Mouse (Mus musculus) heart, embryonic 13.5 days (tissue): ENCODE measurements around the gene Spdye4b. TPM values are rescaled to one million over a fixed set of nuclear protein-coding genes. Genes with fewer than 3 reads are reported as not detected.
"Not testable (repeated sequence)": the region's sequence is repeated elsewhere in the genome, so short reads cannot be mapped to it uniquely, and the experiment has no call there.

Source experiments
- ATAC-seq: fragments of 200-750 bp; cut with Nextera tagmentation; 2 replicates; pipeline ENCODE4 v1.8.0; 2017; ENCODE audit warnings: moderate TSS enrichment; ENCODE audit not compliant: insufficient number of reproducible peaks, low FRiP score, low TSS enrichment; ENCODE audit errors: extremely low read depth
- H3K27ac ChIP-seq: fragments of 300-500 bp; sonication (generic); replicated peaks from 2 replicates; pipeline ENCODE4 v1.5.1; 2015; ENCODE audit warnings: moderate library complexity, mild to moderate bottlenecking, inconsistent platforms
- H3K27me3 ChIP-seq: fragments of 300-500 bp; sonication (generic); replicated peaks from 2 replicates; pipeline ENCODE4 v1.6.1; 2015; ENCODE audit warnings: mild to moderate bottlenecking, inconsistent platforms
- H3K36me3 ChIP-seq: fragments of 300-500 bp; sonication (generic); 2 replicates; pipeline ENCODE4 v1.6.1; 2015; ENCODE audit warnings: mild to moderate bottlenecking, inconsistent platforms
- H3K4me1 ChIP-seq: fragments of 300-500 bp; sonication (generic); 2 replicates; pipeline ENCODE4 v1.6.1; 2015; ENCODE audit warnings: inconsistent platforms
- H3K4me2 ChIP-seq: fragments of 300-500 bp; sonication (generic); 2 replicates; pipeline ENCODE4 v1.6.1; 2015; ENCODE audit warnings: inconsistent platforms, mild to moderate bottlenecking, moderate library complexity
- H3K4me3 ChIP-seq: fragments of 300-500 bp; sonication (generic); 2 replicates; pipeline ENCODE4 v1.5.1; 2015; ENCODE audit warnings: moderate library complexity, mild to moderate bottlenecking, inconsistent platforms
- H3K9ac ChIP-seq: fragments of 300-500 bp; sonication (generic); 2 replicates; pipeline ENCODE4 v1.6.1; 2015; ENCODE audit warnings: inconsistent platforms, mild to moderate bottlenecking, moderate library complexity
- H3K9me3 ChIP-seq: fragments of 300-500 bp; sonication (generic); 2 replicates; pipeline ENCODE4 v1.6.1; 2016; ENCODE audit warnings: inconsistent platforms
- WGBS: fragments of 180-500 bp; shearing (Covaris S2); methylation state at CpG from one replicate; pipeline ENCODE4 v1.1.7; 2015; ENCODE audit warnings: mixed read lengths; 5-methylcytosine and 5-hydroxymethylcytosine counted together
- polyA plus RNA-seq: library from polyadenylated mRNA; unstranded; fragments of >200 nt; fragmentation: Nextera tagmentation; extraction: Ambion mirVana; gene quantifications from 2 replicates; pipeline ENCODE4 v1.2.1, GENCODE M21; 2015

The Spdye4b gene
- polyA plus RNA-seq = not detected in 2 replicates

GRCm38 (mm10) chr5:143180255-143181076 is at the start of gene Spdye4b, which contains the start of gene Rbak:
Spdye4b (plus strand) TSS chr5:143181017.
Rbak (minus strand) TSS chr5:143180775.
- Histone ChIP-seq H3K9me3 (peaks cover 5% of the 10 kb centered on the region), H3K4me2 (peak within 1 kb of the TSS; percentile 82), H3K27ac (peak within 1 kb of the TSS; percentile 84), H3K4me1 (peaks cover 18% of the 10 kb centered on the region), H3K9ac (peak within 1 kb of the TSS; percentile 96), H3K36me3 (peaks cover 31% of the 10 kb centered on the region), H3K4me3 (peak within 1 kb of the TSS; percentile 85), H3K27me3 (no peaks in the 10 kb centered on the region)
- ATAC-seq = peak; percentile 71
- WGBS = under 1% methylated on average over 58 of the region's 58 CpGs

DNA sequence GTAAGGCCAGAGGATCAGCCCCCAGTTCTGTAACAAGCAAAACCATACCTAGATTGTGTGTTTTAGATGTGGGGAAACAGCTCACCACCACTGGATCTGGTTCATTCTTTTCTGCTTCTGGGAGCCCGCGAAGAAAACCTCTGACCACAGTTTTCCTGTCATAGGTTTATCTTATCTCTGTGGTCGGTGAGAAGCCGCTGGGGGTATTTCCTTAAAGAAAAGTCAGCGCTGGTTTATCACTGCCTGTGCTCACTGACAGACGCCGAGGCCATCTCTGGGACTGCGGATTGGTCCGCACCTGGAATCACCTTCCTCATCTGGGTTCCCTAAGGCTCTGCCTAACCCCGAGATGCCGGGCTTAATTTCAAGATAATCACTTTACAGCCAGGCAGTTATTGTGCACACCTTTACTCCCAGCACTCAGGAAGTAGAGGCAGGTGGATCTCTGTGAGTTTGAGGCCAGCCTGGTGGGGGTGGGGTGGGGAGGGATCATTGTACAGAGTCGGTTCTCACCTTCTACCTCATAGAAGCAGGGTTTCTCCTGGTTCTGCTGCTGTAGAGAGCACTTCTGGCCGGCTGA is 47.8 kb upstream of the Spdye4b start:
- no peak for ATAC-seq
- Histone ChIP-seq H3K9ac (no peak overlapping the region), H3K27me3 (no peaks in the 10 kb centered on the region; the same call in 1 of the 2 replicates), H3K9me3 (peaks cover 16% of the 10 kb centered on the region; the same call in 1 of the 2 replicates), H3K4me2 (no peak overlapping the region), H3K4me3 (no peak overlapping the region), H3K27ac (no peak overlapping the region), H3K36me3 (no peaks in the 10 kb centered on the region), H3K4me1 (0 out of 2 replicates have a peak, but pooled peaks cover 4% of the 10 kb centered on the region)
- WGBS = 32% methylated on average over 13 of the region's 13 CpGs

GRCm38 (mm10) chr5:143134216-143135010 is 46.4 kb upstream of the Spdye4b start:
- WGBS = 70% methylated on average over 4 of the region's 6 CpGs
- not testable (repeated sequence) for ATAC-seq, H3K9ac ChIP-seq, H3K36me3 ChIP-seq, H3K27me3 ChIP-seq, H3K4me2 ChIP-seq, H3K4me1 ChIP-seq, H3K9me3 ChIP-seq, H3K27ac ChIP-seq, H3K4me3 ChIP-seq

DNA sequence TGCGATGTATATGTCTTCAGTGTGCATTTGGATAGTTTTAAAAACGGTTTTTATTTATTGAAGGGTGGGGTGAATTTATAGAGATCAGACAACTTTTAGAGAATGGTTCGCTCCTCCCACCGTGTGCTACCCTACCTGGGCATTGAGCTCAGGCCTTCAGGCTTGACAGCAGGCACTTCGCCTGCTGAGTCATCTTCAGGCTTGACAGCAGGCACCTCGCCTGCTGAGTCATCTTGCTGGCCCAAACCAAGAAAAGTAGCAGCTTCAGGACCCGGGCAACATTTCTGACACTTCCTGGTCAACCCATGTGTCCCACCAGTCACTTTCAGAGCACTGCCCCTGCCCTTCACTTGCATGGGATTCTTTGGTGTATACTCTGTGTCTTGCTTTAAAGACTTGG is 45.8 kb upstream of the Spdye4b start:
- Histone ChIP-seq H3K27ac (no peak overlapping the region), H3K27me3 (no peaks in the 10 kb centered on the region; the same call in 1 of the 2 replicates), H3K4me1 (peaks cover 6% of the 10 kb centered on the region; the same call in 1 of the 2 replicates), H3K4me3 (no peak overlapping the region), H3K4me2 (no peak overlapping the region), H3K9me3 (no peaks in the 10 kb centered on the region), H3K9ac (no peak overlapping the region), H3K36me3 (no peaks in the 10 kb centered on the region)
- no peak for ATAC-seq
- WGBS = 83% methylated on average over 7 of the region's 7 CpGs

GRCm38 (mm10) chr5:143137580-143137979 is 43.2 kb upstream of the Spdye4b start:
- H3K4me2 ChIP-seq = no peak overlapping the region
- H3K4me1 ChIP-seq = peaks cover 13% of the 10 kb centered on the region
- no peak overlapping the region for H3K27ac ChIP-seq
- H3K36me3 ChIP-seq = no peaks in the 10 kb centered on the region
- no peaks in the 10 kb centered on the region for H3K9me3 ChIP-seq
- no peak for ATAC-seq
- no peak overlapping the region for H3K9ac ChIP-seq
- 76% methylated on average over 13 of the region's 13 CpGs for WGBS
- no peak overlapping the region for H3K4me3 ChIP-seq
- H3K27me3 ChIP-seq = no peaks in the 10 kb centered on the region; the same call in 1 of the 2 replicates

DNA sequence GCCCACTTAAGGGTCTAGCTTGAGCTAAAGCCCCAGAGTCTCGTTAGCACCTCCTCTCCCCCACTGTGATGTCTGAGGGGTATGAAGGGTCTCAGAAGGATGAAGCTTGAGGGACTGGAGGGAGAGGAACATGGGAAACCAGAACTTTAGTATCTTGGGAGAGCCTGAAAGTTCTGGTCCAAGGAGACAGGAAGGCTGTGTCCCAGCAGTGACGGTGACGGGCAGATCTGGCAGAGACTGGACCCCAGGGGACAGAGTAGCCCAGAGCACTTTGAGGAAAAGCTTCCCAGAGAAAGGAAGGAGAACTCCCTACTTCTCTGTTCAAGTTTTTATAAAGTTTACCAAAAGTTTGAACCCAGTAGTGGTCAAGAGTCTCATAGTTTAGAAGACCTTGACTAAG is 33.3 kb upstream of the Spdye4b start, which contains the start of gene Olfr718-ps1:
Olfr718-ps1 (minus strand) TSS at position 101 of the 400 bp plus-strand sequence.
- Histone ChIP-seq H3K27ac (no peak within 1 kb of the TSS), H3K9me3 (peaks cover 7% of the 10 kb centered on the region), H3K27me3 (peaks cover 7% of the 10 kb centered on the region; the same call in 1 of the 2 replicates), H3K4me3 (no peak within 1 kb of the TSS), H3K36me3 (no peaks in the 10 kb centered on the region), H3K9ac (no peak within 1 kb of the TSS), H3K4me1 (no peaks in the 10 kb centered on the region), H3K4me2 (no peak within 1 kb of the TSS)
- 61% methylated on average over 3 of the region's 3 CpGs for WGBS
- no peak for ATAC-seq

- Histone ChIP-seq H3K9me3 (peaks cover 7% of the 10 kb centered on the region), H3K36me3 (no peaks in the 10 kb centered on the region), H3K9ac (no peak overlapping the region), H3K4me1 (no peaks in the 10 kb centered on the region), H3K4me3 (no peak overlapping the region), H3K4me2 (no peak overlapping the region), H3K27ac (no peak overlapping the region), H3K27me3 (peaks cover 7% of the 10 kb centered on the region; the same call in 1 of the 2 replicates)
- 80% methylated on average over 5 of the region's 5 CpGs for WGBS
- ATAC-seq = no peak
Observed at GRCm38 (mm10) chr5:143148661-143149060, 32.2 kb upstream of the Spdye4b start.

DNA sequence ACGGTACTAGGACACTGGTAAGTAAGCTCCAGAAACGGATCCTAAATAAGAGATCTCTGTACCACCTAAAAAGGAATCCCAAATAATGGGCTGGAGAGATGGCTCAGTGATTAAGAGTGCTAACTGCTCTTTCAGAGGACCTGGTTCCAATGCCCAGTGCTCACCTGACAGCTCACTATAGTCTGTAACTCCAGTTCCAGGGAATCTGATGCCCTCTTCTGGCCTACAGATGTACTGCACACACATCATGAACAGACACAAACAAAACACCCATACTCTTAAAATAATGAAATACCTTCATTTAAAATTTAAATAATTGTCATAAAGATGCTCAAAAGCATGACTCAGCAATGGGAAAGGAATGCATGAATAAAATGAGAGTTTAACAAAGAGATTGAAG is 31.3 kb upstream of the Spdye4b start:
- Histone ChIP-seq H3K36me3 (no peaks in the 10 kb centered on the region), H3K27me3 (peaks cover 3% of the 10 kb centered on the region), H3K9me3 (peaks cover 7% of the 10 kb centered on the region), H3K4me1 (no peaks in the 10 kb centered on the region), H3K27ac (no peak overlapping the region), H3K4me3 (no peak overlapping the region), H3K4me2 (no peak overlapping the region), H3K9ac (no peak overlapping the region)
- 88% methylated on average over 2 of the region's 2 CpGs for WGBS
- no peak for ATAC-seq

- ATAC-seq = no peak
Observed at GRCm38 (mm10) chr5:143150044-143150443, 30.8 kb upstream of the Spdye4b start.

DNA sequence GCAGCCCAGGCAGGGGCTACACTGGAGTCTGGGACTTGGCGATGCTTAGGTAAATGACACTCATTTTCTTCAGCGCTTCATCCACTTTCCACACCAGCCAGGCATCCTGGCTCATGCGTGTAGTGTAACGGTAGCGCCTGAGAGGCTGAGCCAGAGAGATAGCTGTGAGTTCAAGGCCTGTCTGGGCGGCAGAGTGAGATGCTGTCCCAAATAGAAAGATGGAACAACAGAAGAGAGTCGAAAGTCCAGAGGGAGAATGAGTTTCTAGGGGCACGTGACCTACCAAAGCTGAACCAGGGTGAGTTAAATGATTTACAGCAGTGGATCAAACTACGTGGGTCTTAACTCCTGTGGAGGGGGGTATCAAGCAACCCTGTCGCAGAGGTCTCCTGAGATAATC is 27.1 kb upstream of the Spdye4b start:
- H3K4me1 ChIP-seq = 0 out of 2 replicates have a peak, but pooled peaks cover 4% of the 10 kb centered on the region
- no peak overlapping the region for H3K4me3 ChIP-seq
- H3K27ac ChIP-seq = no peak overlapping the region
- 86% methylated on average over 10 of the region's 10 CpGs for WGBS
- H3K36me3 ChIP-seq = no peaks in the 10 kb centered on the region
- H3K4me2 ChIP-seq = no peak overlapping the region
- H3K9me3 ChIP-seq = peaks cover 7% of the 10 kb centered on the region
- peaks cover 41% of the 10 kb centered on the region for H3K27me3 ChIP-seq
- no peak for ATAC-seq
- no peak overlapping the region for H3K9ac ChIP-seq

More at GRCm38 (mm10) chr5:143150044-143150443, 30.8 kb upstream of the Spdye4b start:
- WGBS = 82% methylated on average over 2 of the region's 2 CpGs
- Histone ChIP-seq H3K9me3 (peaks cover 7% of the 10 kb centered on the region), H3K4me1 (no peaks in the 10 kb centered on the region), H3K27me3 (peaks cover 7% of the 10 kb centered on the region), H3K4me2 (no peak overlapping the region), H3K27ac (no peak overlapping the region), H3K36me3 (no peaks in the 10 kb centered on the region), H3K4me3 (no peak overlapping the region), H3K9ac (no peak overlapping the region)

DNA sequence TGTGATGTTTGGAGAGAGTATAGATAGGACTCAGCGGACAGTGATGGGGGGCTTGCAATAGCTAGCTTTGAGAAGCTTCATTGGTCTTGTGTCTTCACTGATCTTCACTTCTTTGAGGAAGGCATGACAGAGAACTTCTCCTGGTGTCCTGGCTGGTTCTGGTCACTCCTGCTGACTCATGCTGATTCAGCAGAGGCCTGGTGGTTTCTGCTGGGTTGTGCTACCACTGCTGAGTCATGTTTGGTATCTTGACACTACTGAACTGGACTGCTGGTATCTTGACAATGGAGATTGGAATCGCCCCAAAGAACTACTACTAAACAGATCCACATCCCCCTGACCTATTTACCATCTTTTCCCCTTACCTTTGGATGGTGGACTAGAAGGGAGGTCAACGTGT is 25.3 kb upstream of the Spdye4b start:
- Histone ChIP-seq H3K27ac (no peak overlapping the region), H3K36me3 (no peaks in the 10 kb centered on the region), H3K27me3 (peaks cover 57% of the 10 kb centered on the region), H3K4me3 (no peak overlapping the region), H3K4me1 (0 out of 2 replicates have a peak, but pooled peaks cover 4% of the 10 kb centered on the region), H3K4me2 (no peak overlapping the region), H3K9me3 (peaks cover under 1% of the 10 kb centered on the region; the same call in 1 of the 2 replicates), H3K9ac (no peak overlapping the region)
- ATAC-seq = peak; percentile 66; the same call in 1 of the 2 replicates
- WGBS = 76% methylated on average over 3 of the region's 3 CpGs
